Mouse (Mus musculus): ENCODE measurements around the gene Map6. TPM values are rescaled to one million over a fixed set of nuclear protein-coding genes. Genes with fewer than 3 reads are reported as not detected.

The Map6 gene
- polyA plus RNA-seq, 1 experiment from 2014 or later: 43.1 TPM

- Histone ChIP-seq H3K9me3 (ENCODE audit: control insufficient read depth, low read length) (no peaks in the 10 kb centered on the region), H3K36me3 (ENCODE audit: control insufficient read depth, insufficient read depth, low read length) (no peaks in the 10 kb centered on the region), H3K27me3 (ENCODE audit: control insufficient read depth, insufficient read depth, low read length) (no peaks in the 10 kb centered on the region; the same call in 1 of the 2 replicates), H3K9ac (ENCODE audit: low read length) (peak overlapping the region; percentile 79), H3K27ac (ENCODE audit: low read depth, low read length) (no peak overlapping the region; the same call in 1 of the 2 replicates), H3K4me1 (ENCODE audit: control insufficient read depth, insufficient read depth, low read length) (peaks cover 17% of the 10 kb centered on the region), H3K4me3 (ENCODE audit: low read depth, low read length) (peak overlapping the region; percentile 53), H3K4me2 (peak overlapping the region; percentile 95)
- ATAC-seq (ENCODE audit: low FRiP score) (no peak), DNase-seq (ENCODE audit: low spot score, missing footprints) (peak; percentile 86)
- 12% methylated on average over 30 of the region's 30 CpGs for WGBS
Measured at GRCm38 (mm10) chr7:99382088-99383000, 115.1 kb downstream of the Map6 start.

GRCm38 (mm10) chr7:99383246-99383645 is 116.0 kb downstream of the Map6 start:
- no peak overlapping the region for H3K27ac ChIP-seq (ENCODE audit: low read depth, low read length)
- peak overlapping the region; percentile 53 for H3K4me3 ChIP-seq (ENCODE audit: low read depth, low read length)
- DNase-seq (ENCODE audit: low spot score, missing footprints) (no peak), ATAC-seq (ENCODE audit: low FRiP score) (no peak)
- peak overlapping the region; percentile 95 for H3K4me2 ChIP-seq
- H3K9ac ChIP-seq (ENCODE audit: low read length): 0 out of 2 replicates have a peak overlapping the region, but pooled peaks have one; percentile 22
- H3K36me3 ChIP-seq (ENCODE audit: control insufficient read depth, insufficient read depth, low read length): no peaks in the 10 kb centered on the region
- no peaks in the 10 kb centered on the region for H3K9me3 ChIP-seq (ENCODE audit: control insufficient read depth, low read length)
- H3K4me1 ChIP-seq (ENCODE audit: control insufficient read depth, insufficient read depth, low read length): peaks cover 17% of the 10 kb centered on the region
- 69% methylated on average over 5 of the region's 5 CpGs for WGBS
- H3K27me3 ChIP-seq (ENCODE audit: control insufficient read depth, insufficient read depth, low read length): no peaks in the 10 kb centered on the region; the same call in 1 of the 2 replicates

GRCm38 (mm10) chr7:99384101-99384611 is 116.9 kb downstream of the Map6 start:
- Histone ChIP-seq H3K9ac (ENCODE audit: low read length) (peak overlapping the region; percentile 34), H3K9me3 (ENCODE audit: control insufficient read depth, low read length) (no peaks in the 10 kb centered on the region), H3K4me2 (peak overlapping the region; percentile 95), H3K4me3 (ENCODE audit: low read depth, low read length) (peak overlapping the region; percentile 53; the same call in 1 of the 2 replicates), H3K36me3 (ENCODE audit: control insufficient read depth, insufficient read depth, low read length) (no peaks in the 10 kb centered on the region; the same call in 1 of the 2 replicates), H3K27me3 (ENCODE audit: control insufficient read depth, insufficient read depth, low read length) (no peaks in the 10 kb centered on the region; the same call in 1 of the 2 replicates), H3K4me1 (ENCODE audit: control insufficient read depth, insufficient read depth, low read length) (peaks cover 17% of the 10 kb centered on the region), H3K27ac (ENCODE audit: low read depth, low read length) (no peak overlapping the region)
- no peak for ATAC-seq (ENCODE audit: low FRiP score)
- DNase-seq (ENCODE audit: low spot score, missing footprints): peak; percentile 87
- 32% methylated on average over 4 of the region's 4 CpGs for WGBS

GRCm38 (mm10) chr7:99386030-99386429 is 118.8 kb downstream of the Map6 start:
- Histone ChIP-seq H3K4me2 (no peak overlapping the region), H3K36me3 (ENCODE audit: control insufficient read depth, insufficient read depth, low read length) (no peaks in the 10 kb centered on the region; the same call in 1 of the 2 replicates), H3K9ac (ENCODE audit: low read length) (no peak overlapping the region), H3K4me3 (ENCODE audit: low read depth, low read length) (no peak overlapping the region), H3K27ac (ENCODE audit: low read depth, low read length) (no peak overlapping the region), H3K9me3 (ENCODE audit: control insufficient read depth, low read length) (no peaks in the 10 kb centered on the region), H3K4me1 (ENCODE audit: control insufficient read depth, insufficient read depth, low read length) (peaks cover 20% of the 10 kb centered on the region), H3K27me3 (ENCODE audit: control insufficient read depth, insufficient read depth, low read length) (no peaks in the 10 kb centered on the region; the same call in 1 of the 2 replicates)
- no peak for DNase-seq (ENCODE audit: low spot score, missing footprints)
- 72% methylated on average over 5 of the region's 5 CpGs for WGBS
- ATAC-seq (ENCODE audit: low FRiP score): no peak

Other genes with a start within 250 kb of the Map6 start
- gene Uvrag, start 126.3 kb upstream of the Map6 start, polyA plus RNA-seq (2014; fragmentation: Nextera tagmentation; extraction: Ambion mirVana): 10.1 and 11.4 TPM in 2 replicates
- 8.7 and 9.8 TPM in 2 replicates for gene Dgat2, start 84.7 kb upstream of the Map6 start, polyA plus RNA-seq (2014; fragmentation: Nextera tagmentation; extraction: Ambion mirVana)
- 10.1 and 13.0 TPM in 2 replicates for gene Mogat2, start 28.8 kb upstream of the Map6 start, polyA plus RNA-seq (2014; fragmentation: Nextera tagmentation; extraction: Ambion mirVana)
- gene Serpinh1, start 85.8 kb downstream of the Map6 start, polyA plus RNA-seq (2014; fragmentation: Nextera tagmentation; extraction: Ambion mirVana): 202 and 210 TPM in 2 replicates
- gene Gdpd5, start 114.0 kb downstream of the Map6 start, polyA plus RNA-seq (2014; fragmentation: Nextera tagmentation; extraction: Ambion mirVana): 16.2 and 16.7 TPM in 2 replicates
- gene Klhl35, start 198.6 kb downstream of the Map6 start, polyA plus RNA-seq (2014; fragmentation: Nextera tagmentation; extraction: Ambion mirVana): 22.5 and 22.9 TPM in 2 replicates
- gene Rps3, start 216.3 kb downstream of the Map6 start, polyA plus RNA-seq (2014; fragmentation: Nextera tagmentation; extraction: Ambion mirVana): 716 and 724 TPM in 2 replicates

All from midbrain, embryonic 11.5 days (tissue).